Mouse (Mus musculus) common myeloid progenitor, adult 5-6 weeks (primary cell): ENCODE measurements at regions not wholly inside any gene's neighbourhood (a gene's known extent, or its start where the extent isn't known, plus 50 kb on each side); places are given as distances from the start of the nearest gene placed in this dataset.

Experiments
- ATAC-seq: replicated peaks from 2 replicates; pipeline ENCODE4 v1.8.0; 2016; ENCODE audit warnings: low read depth, mild to moderate bottlenecking, moderate TSS enrichment, inconsistent platforms; ENCODE audit not compliant: poor library complexity, severe bottlenecking

DNA sequence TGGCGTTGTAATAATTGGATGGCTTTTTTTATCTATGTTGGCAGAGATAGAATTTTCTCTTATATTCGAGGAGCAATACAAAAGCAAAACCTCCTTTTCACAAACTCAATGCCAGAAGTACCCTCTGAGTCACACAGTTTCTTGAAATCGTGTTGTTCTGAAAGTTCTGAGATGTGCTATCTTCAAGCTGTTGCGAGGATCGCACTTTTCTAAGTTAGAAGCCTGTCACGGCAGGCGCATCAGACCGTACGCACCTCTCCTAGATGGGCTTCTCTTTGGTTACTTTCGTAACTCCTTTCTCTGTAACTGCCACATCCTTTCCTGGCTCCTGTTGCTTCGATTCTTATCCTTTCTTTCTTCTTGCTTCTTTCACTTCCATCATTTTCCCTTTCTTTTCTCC is 271.2 kb upstream of the Arrdc3 start:
- ATAC-seq = no peak

DNA sequence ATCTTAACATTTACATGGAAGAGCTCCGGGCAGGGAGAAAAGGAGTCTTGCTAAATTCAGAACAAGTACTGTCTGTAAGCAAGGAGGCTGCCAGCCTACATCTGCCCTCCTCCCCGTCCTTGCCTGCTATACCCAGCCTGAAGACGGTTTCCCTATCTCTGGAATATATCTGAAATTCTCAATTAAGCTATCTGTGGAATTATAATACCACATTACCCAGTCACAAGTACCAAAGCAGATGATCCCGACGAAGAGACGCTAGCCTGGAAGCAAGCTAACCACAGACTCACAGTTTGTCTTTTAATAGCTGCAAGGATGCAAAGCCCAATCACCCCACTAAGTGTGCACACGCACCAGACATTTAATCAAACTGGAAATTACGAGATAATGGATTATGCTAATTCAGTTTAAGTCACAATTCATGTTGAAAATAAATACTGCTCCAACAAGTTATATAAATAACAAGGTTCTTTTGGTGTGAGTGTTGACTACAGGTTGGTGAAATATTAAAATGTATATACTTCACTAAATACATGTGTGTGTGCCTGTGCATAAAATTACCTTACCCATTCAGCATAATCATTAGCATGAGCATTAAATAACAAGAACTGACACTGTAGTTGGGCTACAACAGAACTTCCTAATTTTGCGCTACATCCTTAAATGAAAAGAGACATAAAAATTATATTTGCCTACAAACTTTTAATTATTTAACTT is 269.9 kb upstream of the Arrdc3 start:
- no peak for ATAC-seq

DNA sequence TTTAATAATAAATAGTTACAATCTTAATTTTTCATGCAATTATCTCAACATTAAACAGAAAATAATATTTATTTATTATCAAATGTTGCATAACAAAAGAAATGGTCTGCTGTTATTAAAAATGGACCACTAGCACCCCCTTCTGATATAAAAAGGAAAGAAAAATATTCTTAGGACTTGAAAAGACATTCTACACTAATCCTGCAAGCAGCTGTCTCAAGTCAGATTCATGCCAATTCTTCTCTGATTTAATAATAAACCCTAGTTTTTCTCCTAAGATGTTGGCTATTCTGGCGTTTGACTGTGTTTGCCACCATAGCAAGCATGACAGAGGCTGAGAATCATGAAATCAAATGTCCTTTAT is 269.3 kb upstream of the Arrdc3 start:
- ATAC-seq = no peak

DNA sequence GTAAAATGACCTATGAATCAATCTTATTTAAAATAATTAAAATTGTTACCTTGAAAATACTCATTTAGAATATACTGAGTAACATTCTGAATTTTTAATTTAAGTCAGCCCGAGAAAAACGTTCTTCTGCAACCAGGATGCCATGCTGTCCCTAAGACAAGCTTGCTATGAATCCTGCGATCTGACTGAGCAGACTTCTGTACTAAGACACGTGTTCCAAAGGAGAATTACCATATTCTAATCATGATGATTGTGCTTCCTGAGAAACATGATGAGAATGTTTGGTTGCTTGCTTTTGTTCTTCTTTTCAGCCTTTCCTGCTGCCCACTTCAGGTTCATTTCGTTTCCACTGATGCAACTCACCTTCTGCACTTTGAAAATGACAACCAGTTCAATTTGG is 268.2 kb upstream of the Arrdc3 start:
- no peak for ATAC-seq

DNA sequence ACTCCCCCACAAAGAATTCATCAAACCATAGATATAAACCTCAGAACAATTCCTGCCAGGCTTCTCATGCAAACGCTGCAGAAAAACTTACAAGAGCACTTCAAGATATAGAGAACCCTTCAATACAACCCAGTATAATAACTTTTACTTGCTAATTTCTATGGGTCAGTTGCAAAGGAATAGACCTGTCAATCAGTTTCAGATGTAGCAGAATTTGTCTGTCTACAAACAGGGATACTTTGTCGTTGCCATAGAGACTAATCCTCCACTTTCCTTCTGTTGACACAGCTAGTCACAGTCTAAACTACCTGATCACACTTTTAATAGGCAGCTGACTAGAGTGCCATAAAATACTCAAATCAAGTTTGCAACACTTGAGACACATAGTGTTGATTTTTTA is 260.2 kb upstream of the Arrdc3 start:
- no peak for ATAC-seq

DNA sequence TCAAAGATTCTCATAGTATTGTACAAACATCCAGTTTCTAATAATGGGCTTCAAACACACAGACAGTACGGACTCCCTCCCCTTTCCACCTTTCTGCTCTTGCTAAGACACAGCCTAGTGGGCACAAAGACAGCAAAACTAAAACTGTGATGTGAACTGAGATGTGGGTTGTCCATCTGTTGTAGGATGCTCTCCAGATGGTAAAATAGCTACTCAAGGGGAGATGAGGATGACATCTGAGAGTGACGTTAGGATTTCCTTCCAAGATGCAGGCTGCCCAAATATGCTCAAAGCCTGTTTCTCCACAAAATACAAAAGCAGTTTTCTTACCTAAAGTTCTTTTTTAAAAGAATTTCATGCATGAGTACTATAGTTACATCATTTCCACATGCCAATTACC is 241.8 kb upstream of the Arrdc3 start:
- no peak for ATAC-seq

DNA sequence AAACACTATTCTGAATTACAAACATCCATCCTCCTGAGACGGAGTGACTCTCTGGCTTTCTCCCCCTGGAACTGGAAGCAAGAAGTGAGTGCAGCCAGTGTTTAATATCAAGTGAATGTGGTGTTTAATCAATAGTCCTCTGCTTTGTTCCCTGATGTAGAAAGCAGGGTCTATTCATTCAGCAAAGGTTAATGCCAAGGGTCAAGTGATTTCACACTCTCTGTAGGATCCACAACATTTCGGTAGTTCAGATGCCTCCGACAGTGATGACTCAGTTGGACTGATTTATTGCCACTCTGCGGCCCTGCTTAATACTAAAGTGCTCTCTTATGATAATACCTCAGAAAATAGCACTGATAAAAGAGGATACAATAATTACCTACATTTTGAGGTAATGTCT is 235.6 kb upstream of the Arrdc3 start:
- no peak for ATAC-seq

DNA sequence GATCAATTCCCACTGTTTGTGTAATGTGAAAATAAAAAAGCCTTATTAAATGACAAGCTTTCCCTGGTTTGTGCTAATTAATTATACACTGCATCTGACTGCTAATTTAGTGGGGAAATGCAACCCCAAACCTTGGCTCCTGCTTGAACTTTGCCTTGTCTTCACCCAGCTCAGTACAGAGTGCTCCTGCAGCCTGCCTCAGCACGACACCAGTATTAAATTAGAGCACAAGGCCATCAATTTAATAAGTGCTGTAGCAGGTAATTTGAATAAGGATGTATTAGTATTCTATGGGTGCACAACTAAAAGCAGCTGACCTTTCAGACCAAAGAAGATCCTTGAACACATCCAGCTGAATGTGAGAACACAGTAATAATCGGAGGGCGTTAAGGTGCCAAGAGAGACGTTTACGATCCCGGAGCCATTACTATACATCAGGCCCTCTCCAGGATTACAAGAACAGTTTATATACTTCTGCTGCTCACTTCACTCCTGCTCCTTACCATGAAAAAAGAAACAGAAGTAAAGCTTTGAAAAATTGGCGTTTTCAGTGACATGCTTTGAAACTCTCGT is 230.1 kb upstream of the Arrdc3 start:
- no peak for ATAC-seq

DNA sequence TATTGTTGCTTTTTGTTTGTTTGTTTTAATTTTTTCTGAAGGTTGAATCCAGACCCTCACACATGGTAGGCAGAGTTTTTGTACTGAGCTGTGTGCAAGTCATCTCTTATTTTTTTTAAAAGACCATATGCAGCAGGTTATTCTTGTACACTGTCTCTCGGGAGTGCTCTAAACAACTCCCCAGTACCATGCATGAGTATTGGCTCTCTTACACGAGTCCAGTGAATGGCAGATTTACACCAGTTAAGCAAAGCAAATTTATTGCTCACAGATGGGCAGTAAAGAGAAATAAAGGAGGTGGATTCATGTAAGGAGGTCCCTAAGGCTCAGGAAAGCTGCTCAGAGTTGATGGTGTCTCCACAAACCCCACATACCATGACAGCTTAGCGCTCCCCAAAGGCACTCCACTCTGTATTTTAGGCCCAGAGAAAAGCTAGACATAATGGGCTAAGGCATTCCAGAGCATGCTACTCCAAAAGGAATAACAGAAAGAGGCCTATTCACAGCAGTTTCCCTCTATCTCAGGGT is 216.9 kb upstream of the Arrdc3 start:
- ATAC-seq = no peak

DNA sequence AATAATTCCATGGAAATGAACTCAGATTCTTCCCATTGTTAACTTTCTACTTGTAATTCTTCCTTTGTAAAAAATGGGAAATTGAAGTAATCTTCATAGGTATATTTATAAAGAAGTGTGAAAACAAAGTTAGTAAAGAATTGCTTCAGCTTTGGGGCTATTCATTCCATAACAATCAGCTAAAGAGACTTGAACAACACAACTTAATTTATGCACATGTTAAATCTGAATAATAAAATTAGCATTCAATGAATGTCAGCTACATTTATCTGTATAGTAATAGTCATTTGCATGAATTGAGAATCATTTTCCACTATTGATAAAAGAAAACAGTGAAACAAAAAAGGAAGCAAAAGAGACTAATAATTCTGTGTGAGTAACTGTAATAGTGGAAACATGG is 193.3 kb upstream of the Arrdc3 start:
- no peak for ATAC-seq

DNA sequence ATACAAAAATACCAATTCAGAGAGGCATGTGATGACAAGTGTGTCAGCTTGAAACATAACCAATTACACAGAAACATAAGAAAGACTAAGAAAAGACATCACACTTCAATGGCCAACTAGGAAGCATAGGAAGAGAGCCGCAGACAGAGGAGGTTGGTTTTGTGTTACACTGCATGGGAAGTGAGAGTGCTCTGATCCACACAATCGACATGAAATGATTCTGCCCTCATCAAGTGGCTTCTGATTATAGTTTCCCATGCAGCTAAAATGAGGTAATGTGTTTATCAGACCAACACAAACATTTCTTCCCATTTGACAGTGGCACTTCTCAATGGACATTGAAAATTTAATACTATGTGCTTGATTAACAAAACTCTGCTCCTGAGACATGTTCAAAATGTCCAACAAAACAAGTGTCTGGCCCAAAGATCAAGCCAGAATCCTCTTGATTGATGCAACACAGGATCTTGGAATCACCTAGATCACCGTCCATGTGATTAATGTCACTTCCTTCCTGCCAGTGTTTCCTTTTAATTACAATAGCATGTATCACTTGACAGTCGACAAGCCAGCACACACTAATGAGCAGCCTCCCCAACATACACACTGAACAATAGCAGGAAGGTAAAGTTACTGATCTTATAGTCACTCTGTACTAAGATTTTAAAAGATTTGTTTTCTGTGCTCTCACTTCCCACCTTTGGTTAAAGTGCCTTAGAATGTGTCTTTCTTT is 192.4 kb upstream of the Arrdc3 start:
- ATAC-seq = no peak

DNA sequence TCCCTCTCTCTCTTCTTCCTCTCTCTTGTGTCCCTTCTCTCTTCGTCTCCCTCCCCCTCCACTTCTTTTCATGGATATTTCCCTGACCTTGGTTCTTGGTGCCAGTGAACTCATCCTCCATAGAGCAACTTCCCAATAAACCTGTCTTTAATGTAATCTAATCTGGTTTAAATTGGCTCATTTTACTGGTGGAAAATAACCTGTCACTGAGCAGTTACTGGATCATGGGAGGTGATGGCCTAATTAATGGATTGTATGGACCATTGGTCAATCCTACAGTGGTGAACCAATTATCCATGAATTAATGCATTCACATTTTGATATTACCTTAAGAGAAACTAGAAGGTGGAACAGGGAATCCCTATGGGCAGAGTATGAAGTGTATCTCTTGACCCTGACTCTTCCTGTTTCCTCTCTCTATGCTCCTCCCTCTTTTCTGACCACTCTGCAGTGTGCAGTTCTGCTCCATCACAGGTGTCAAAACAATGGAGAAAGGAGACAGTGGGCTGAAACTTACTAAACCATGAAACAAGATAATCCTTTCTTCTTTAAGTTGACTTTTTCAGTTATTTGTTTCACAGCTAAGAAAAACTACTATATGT is 187.5 kb upstream of the Arrdc3 start:
- ATAC-seq = no peak

DNA sequence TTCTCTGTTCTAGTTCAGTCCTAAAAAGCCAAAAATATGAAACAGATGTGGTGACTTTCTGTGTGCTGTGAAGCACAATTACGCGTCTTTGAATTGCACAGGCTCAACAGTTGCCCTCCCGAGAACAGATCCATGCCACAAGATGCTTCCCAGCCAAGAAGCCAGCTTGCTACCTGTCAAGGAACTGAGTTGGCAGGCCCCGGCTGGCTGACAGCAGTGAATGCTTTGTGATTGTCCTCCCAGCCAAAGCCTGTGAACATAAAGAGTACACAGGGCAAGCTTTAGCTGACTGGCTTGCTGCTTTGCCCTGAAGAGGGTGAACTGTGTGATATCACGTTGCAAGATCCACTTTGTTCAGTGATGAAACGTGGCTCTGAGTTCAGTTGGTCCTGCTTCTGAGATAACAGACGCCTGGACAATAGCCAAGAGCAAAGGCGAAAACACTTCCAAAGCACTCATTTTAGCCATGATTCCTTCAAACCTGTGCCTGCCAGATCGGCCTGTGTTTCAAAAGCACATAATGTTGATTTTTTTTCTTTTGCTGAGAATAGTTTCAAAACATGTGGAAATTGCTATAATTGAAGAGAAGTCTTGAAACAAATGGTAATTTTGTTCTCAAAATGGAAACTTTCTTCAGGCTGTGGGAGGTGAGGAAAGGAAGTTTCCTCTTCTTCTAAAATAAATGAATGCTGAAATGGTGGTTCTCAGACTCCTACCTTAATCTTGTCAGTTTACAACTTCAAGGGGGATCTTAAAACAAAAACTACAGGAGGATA is 173.5 kb upstream of the Arrdc3 start:
- ATAC-seq = peak; percentile 47; the same call in 1 of the 2 replicates

DNA sequence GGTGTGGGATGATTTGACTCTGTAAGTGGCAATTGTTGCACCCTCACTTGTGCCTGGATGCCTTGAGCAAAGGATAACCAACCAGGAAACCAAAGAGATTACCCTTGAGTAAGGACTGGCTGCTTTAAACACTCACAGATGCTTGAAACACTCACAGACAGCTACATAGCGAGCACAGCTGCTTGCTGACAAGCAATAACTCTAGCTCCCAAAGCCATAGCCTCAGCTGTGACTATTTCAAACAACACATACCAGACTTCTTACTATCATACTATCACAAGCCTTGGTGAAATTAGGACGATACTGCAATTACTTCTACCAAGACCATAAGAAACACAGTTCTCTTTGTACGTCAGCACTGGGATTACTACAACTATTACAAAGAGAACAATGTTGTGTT is 163.9 kb upstream of the Arrdc3 start:
- ATAC-seq = no peak

DNA sequence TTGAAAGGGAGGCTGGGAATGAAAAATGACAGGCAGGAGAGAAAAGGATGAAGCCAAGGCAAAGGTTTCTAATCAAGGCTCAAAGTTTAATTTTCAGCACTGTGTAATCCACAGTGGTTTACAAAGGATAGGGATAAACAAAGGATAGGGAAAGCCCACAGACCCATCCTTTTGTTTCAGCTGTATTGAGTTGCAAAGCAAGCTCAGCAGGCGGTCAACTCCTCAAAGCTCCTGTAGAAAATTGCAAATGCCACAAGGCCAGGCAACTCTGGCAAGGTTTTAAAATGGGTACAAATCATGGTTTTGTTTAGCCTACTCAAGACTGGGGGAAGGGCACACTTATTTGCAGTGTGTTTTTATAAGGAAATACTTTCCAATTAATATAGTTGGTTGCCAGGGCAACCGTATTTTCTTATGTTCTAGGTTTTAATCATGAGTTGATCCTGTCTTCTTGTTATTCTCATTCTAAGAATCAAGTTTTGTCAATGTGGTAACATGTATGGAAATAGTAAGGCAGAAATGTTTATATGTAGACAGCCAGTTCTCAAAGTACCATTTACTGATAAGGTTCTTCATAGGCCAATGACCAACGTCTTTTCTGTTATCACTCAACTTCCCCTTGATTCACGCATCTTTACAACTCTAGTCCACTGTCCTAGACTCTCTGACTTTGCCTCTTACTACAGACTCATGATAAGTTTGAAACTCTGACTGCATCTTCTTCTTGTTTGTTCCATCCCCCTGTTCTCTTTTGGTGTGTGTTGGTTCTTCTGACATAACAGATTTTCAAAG is 159.8 kb upstream of the Arrdc3 start:
- ATAC-seq = no peak

DNA sequence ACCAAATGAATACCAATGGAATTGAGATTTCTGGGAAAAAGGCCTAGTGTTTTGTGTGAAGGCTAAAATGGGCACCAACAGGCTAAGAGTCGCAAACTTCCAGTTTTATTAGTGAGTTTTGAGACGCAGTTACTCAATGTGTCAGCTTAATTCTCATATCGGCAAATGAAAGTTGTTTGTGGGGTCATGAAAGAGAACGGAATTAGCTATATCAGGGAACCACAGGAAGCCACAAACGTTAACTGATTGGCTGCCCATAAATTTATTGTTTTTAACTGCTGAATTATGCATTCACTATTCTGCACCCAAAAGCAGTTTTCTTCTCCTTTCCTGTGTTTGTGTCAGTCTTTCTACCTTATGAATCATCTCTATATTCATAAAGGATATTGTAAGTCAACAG is 154.0 kb upstream of the Arrdc3 start:
- peak; percentile 86 for ATAC-seq

DNA sequence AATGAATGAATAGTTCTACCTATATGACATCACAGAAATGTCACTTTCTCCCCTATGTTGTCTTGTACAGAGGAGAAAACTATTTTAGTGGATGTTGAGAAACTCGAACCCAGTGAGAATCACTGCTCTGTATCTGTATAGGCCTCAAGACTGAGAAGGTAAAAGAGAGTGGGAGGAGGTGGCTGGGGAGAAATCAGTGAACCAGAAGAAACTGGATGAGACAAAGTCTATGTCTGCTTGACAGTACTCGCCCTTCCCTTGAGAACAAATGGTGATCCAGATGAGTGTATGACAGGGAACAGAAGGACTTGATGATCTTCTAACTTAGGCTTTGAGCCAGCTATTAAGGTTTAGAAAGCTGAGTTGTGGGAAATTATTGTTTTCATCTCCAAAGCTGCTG is 137.2 kb upstream of the Arrdc3 start:
- ATAC-seq = no peak

DNA sequence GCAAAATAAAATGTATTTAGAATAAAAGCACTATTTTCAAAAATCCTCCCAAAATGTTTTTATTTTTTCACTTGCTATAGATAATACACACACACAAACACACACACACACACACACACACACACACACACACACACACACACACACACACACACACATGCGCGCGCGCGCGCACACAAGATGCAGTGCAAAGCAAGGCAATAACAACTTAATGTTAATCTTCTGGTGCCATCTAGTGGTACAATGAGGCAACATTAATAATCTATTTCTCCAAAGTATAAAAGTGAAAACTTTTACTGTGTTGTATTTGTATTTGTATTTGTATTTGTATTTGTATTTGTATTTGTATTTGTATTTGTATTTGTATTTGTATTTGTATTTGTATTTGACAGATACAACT is 136.2 kb upstream of the Arrdc3 start:
- peak; percentile 94 for ATAC-seq
